Mouse (Mus musculus) forebrain, embryonic 12.5 days (tissue): Measurements from ENCODE around the gene Usp21. TPM values are rescaled to one million over a fixed set of nuclear protein-coding genes. Genes with fewer than 3 reads are reported as not detected.

Experiments
- ATAC-seq: fragments of 200-750 bp; cut with Nextera tagmentation; 2 replicates; pipeline ENCODE4 v1.8.0; 2017; ENCODE audit warnings: moderate TSS enrichment; ENCODE audit not compliant: low FRiP score
- H3K27ac ChIP-seq: fragments of 300-500 bp; sonication (generic); 2 replicates; pipeline ENCODE4 v1.5.1; 2016; ENCODE audit warnings: mild to moderate bottlenecking
- H3K27me3 ChIP-seq: fragments of 300-500 bp; sonication (generic); 2 replicates; pipeline ENCODE4 v1.6.1; 2016; ENCODE audit warnings: mild to moderate bottlenecking
- H3K36me3 ChIP-seq: fragments of 300-500 bp; sonication (generic); replicated peaks from 2 replicates; pipeline ENCODE4 v1.6.1; 2016; ENCODE audit warnings: mild to moderate bottlenecking
- H3K4me1 ChIP-seq: fragments of 300-500 bp; sonication (generic); 2 replicates; pipeline ENCODE4 v1.6.1; 2016
- H3K4me2 ChIP-seq: fragments of 300-500 bp; sonication (generic); 2 replicates; pipeline ENCODE4 v1.6.1; 2016; ENCODE audit warnings: mild to moderate bottlenecking, moderate library complexity
- H3K4me3 ChIP-seq: fragments of 300-500 bp; sonication (generic); replicated peaks from 2 replicates; pipeline ENCODE4 v1.5.1; 2016; ENCODE audit warnings: mild to moderate bottlenecking
- H3K9ac ChIP-seq: fragments of 300-500 bp; sonication (generic); 2 replicates; pipeline ENCODE4 v1.6.1; 2016; ENCODE audit warnings: mild to moderate bottlenecking
- H3K9me3 ChIP-seq: fragments of 300-500 bp; sonication (generic); 2 replicates; pipeline ENCODE4 v1.6.1; 2016
- WGBS: fragments of 180-500 bp; shearing (Covaris S2); methylation state at CpG from one replicate; pipeline ENCODE4 v1.1.7; 2016; 5-methylcytosine and 5-hydroxymethylcytosine counted together
- polyA plus RNA-seq: library from polyadenylated mRNA; unstranded; fragments of >200 nt; fragmentation: Nextera tagmentation; extraction: Ambion mirVana; gene quantifications from 2 replicates; pipeline ENCODE4 v1.2.1, GENCODE M21; 2016

Gene Usp21
- polyA plus RNA-seq, 1 experiment from 2014 or later, result 119 TPM

- H3K27ac ChIP-seq, result no peak overlapping the region
- 92% methylated on average over 18 of the region's 18 CpGs for WGBS
- H3K27me3 ChIP-seq, result no peaks in the 10 kb centered on the region
- H3K4me1 ChIP-seq, result peaks cover 50% of the 10 kb centered on the region
- H3K9ac ChIP-seq, result no peak overlapping the region
- no peak for ATAC-seq
- no peak overlapping the region for H3K4me3 ChIP-seq
- peaks cover 47% of the 10 kb centered on the region for H3K36me3 ChIP-seq
- no peaks in the 10 kb centered on the region for H3K9me3 ChIP-seq
- no peak overlapping the region for H3K4me2 ChIP-seq
Observed at GRCm38 (mm10) chr1:171283188-171284160, 4.3 kb downstream of the Usp21 start.

GRCm38 (mm10) chr1:171282086-171282805 lies 5.5 kb downstream of the Usp21 start:
- 0 out of 2 replicates have a peak overlapping the region, but pooled peaks have one; percentile 49 for H3K9ac ChIP-seq
- ATAC-seq, result no peak
- WGBS, result 85% methylated on average over 18 of the region's 18 CpGs
- no peak overlapping the region for H3K4me3 ChIP-seq
- H3K36me3 ChIP-seq, result peaks cover 57% of the 10 kb centered on the region
- peaks cover 43% of the 10 kb centered on the region for H3K4me1 ChIP-seq
- H3K27me3 ChIP-seq, result no peaks in the 10 kb centered on the region
- H3K9me3 ChIP-seq, result no peaks in the 10 kb centered on the region
- H3K4me2 ChIP-seq, result peak overlapping the region; percentile 90
- H3K27ac ChIP-seq, result no peak overlapping the region

- Histone ChIP-seq H3K4me2 (peak overlapping the region; percentile 90), H3K36me3 (peaks cover 63% of the 10 kb centered on the region), H3K4me3 (peak overlapping the region; percentile 64), H3K9me3 (no peaks in the 10 kb centered on the region), H3K27me3 (no peaks in the 10 kb centered on the region), H3K4me1 (peaks cover 36% of the 10 kb centered on the region), H3K27ac (peak overlapping the region; percentile 79), H3K9ac (peak overlapping the region; percentile 49)
- WGBS, result 0% methylated on average over 10 of the region's 10 CpGs
- peak; percentile 40 for ATAC-seq
Observed at GRCm38 (mm10) chr1:171281528-171281923, 6.3 kb downstream of the Usp21 start.

- peak within 1 kb of the TSS; percentile 78 for H3K9ac ChIP-seq
- under 1% methylated on average over 26 of the region's 26 CpGs for WGBS
- peaks cover 63% of the 10 kb centered on the region for H3K36me3 ChIP-seq
Observed at GRCm38 (mm10) chr1:171280916-171281527, 6.8 kb downstream of the Usp21 start, which contains the start of gene Ppox. TSS of gene Ppox (minus strand) at chr1:171281186.

GRCm38 (mm10) chr1:171280250-171280915 lies 7.4 kb downstream of the Usp21 start:
- under 1% methylated on average over 25 of the region's 25 CpGs for WGBS
- Histone ChIP-seq H3K4me1 (peaks cover 25% of the 10 kb centered on the region), H3K27me3 (no peaks in the 10 kb centered on the region), H3K27ac (0 out of 2 replicates have a peak overlapping the region, but pooled peaks have one; percentile 20), H3K9ac (peak overlapping the region; percentile 78), H3K4me3 (peak overlapping the region; percentile 64), H3K9me3 (no peaks in the 10 kb centered on the region), H3K4me2 (peak overlapping the region; percentile 90), H3K36me3 (peaks cover 63% of the 10 kb centered on the region)
- peak; percentile 12; the same call in 1 of the 2 replicates for ATAC-seq

More at GRCm38 (mm10) chr1:171280916-171281527, 6.8 kb downstream of the Usp21 start, which contains the start of gene Ppox:
- peak; percentile 99 for ATAC-seq
- H3K27me3 ChIP-seq, result no peaks in the 10 kb centered on the region
- H3K27ac ChIP-seq, result peak within 1 kb of the TSS; percentile 79
- peak within 1 kb of the TSS; percentile 64 for H3K4me3 ChIP-seq
- H3K9me3 ChIP-seq, result no peaks in the 10 kb centered on the region
- H3K4me1 ChIP-seq, result peaks cover 31% of the 10 kb centered on the region
- H3K4me2 ChIP-seq, result peak within 1 kb of the TSS; percentile 90

- Histone ChIP-seq H3K4me1 (peaks cover 23% of the 10 kb centered on the region), H3K27ac (no peak overlapping the region), H3K27me3 (no peaks in the 10 kb centered on the region), H3K9me3 (no peaks in the 10 kb centered on the region), H3K4me2 (peak overlapping the region; percentile 90), H3K36me3 (peaks cover 63% of the 10 kb centered on the region), H3K9ac (peak overlapping the region; percentile 78), H3K4me3 (peak overlapping the region; percentile 64)
- no peak for ATAC-seq
- WGBS, result 62% methylated on average over 5 of the region's 5 CpGs
Observed at GRCm38 (mm10) chr1:171279721-171280120, 8.1 kb downstream of the Usp21 start.

- Histone ChIP-seq H3K4me2 (peak overlapping the region; percentile 90; the same call in 1 of the 2 replicates), H3K4me1 (peaks cover 23% of the 10 kb centered on the region), H3K9me3 (no peaks in the 10 kb centered on the region), H3K4me3 (peak overlapping the region; percentile 64; the same call in 1 of the 2 replicates), H3K27me3 (no peaks in the 10 kb centered on the region), H3K9ac (no peak overlapping the region), H3K36me3 (peaks cover 65% of the 10 kb centered on the region), H3K27ac (no peak overlapping the region)
- ATAC-seq, result no peak
- 87% methylated on average over 14 of the region's 14 CpGs for WGBS
Observed at GRCm38 (mm10) chr1:171279012-171279705, 8.6 kb downstream of the Usp21 start.

GRCm38 (mm10) chr1:171278436-171278835 lies 9.4 kb downstream of the Usp21 start:
- Histone ChIP-seq H3K4me2 (no peak overlapping the region), H3K4me3 (no peak overlapping the region), H3K36me3 (peaks cover 66% of the 10 kb centered on the region), H3K4me1 (peaks cover 23% of the 10 kb centered on the region), H3K27me3 (no peaks in the 10 kb centered on the region), H3K9ac (no peak overlapping the region), H3K27ac (no peak overlapping the region), H3K9me3 (no peaks in the 10 kb centered on the region)
- 95% methylated on average over 8 of the region's 8 CpGs for WGBS
- ATAC-seq, result no peak

GRCm38 (mm10) chr1:171277736-171278135 lies 10.1 kb downstream of the Usp21 start:
- Histone ChIP-seq H3K27me3 (no peaks in the 10 kb centered on the region), H3K4me1 (peaks cover 23% of the 10 kb centered on the region), H3K4me3 (no peak overlapping the region), H3K9ac (no peak overlapping the region), H3K27ac (no peak overlapping the region), H3K36me3 (peaks cover 69% of the 10 kb centered on the region), H3K4me2 (no peak overlapping the region), H3K9me3 (no peaks in the 10 kb centered on the region)
- WGBS, result 86% methylated on average over 10 of the region's 10 CpGs
- no peak for ATAC-seq

GRCm38 (mm10) chr1:171276110-171276748 lies 11.6 kb downstream of the Usp21 start:
- peaks cover 71% of the 10 kb centered on the region for H3K36me3 ChIP-seq
- WGBS, result 94% methylated on average over 14 of the region's 14 CpGs

More at GRCm38 (mm10) chr1:171276110-171276748, 11.6 kb downstream of the Usp21 start:
- H3K4me2 ChIP-seq, result no peak overlapping the region
- H3K4me1 ChIP-seq, result peaks cover 16% of the 10 kb centered on the region
- no peak overlapping the region for H3K9ac ChIP-seq
- ATAC-seq, result no peak
- H3K4me3 ChIP-seq, result no peak overlapping the region
- no peaks in the 10 kb centered on the region for H3K9me3 ChIP-seq
- H3K27me3 ChIP-seq, result no peaks in the 10 kb centered on the region
- no peak overlapping the region for H3K27ac ChIP-seq
